Mouse (Mus musculus): ENCODE data around the gene Csf2. TPM values are rescaled to one million over a fixed set of nuclear protein-coding genes. Genes with fewer than 3 reads are reported as not detected.

The Csf2 gene
- polyA plus RNA-seq, 1 experiment, result not detected

DNA sequence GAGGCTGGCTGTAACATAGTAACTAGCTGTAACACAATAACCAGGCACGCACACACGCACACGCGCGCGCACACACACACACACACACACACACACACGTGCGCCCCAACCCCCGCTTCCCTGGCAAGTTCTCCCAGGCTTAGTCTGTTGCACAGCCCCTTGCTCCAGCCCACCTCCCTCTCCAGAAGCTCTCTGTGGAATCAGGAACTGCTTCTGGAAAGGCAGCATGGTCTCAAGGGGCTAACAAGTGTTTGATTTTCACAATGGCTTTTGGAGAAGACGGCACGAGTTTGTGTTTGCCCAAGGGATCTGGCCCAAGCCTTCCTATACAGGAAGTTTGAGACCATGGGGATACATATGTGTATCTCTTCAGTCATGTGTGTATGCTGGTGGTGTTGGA is 1.1 kb upstream of the Csf2 start:
- TF ChIP-seq GATA1 (IDR thresholded peaks at IDR 0.05; ENCODE audit: low read length), result no peak

DNA sequence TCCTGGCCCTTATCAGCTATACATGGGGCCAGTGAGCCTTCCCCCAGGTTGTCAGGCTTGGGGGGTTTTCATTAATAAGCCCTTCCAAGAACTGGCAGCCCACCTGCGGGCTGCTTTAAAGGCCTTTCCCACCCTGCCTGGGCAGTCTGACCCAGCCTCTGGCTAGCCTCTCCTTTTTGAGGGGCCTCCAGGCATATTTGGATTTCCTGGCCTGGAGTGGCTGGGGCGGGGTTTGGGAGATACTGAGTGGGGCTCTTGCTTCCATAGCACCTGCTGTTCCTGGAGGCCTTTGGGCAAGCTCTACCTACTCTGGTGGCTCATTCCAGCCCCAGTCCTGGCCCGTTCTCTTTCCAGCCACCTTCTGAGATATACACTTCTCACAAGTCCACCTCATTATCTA is 281 bp upstream of the Csf2 start:
- TF ChIP-seq GATA1 (IDR thresholded peaks at IDR 0.05; ENCODE audit: low read length), result no peak

DNA sequence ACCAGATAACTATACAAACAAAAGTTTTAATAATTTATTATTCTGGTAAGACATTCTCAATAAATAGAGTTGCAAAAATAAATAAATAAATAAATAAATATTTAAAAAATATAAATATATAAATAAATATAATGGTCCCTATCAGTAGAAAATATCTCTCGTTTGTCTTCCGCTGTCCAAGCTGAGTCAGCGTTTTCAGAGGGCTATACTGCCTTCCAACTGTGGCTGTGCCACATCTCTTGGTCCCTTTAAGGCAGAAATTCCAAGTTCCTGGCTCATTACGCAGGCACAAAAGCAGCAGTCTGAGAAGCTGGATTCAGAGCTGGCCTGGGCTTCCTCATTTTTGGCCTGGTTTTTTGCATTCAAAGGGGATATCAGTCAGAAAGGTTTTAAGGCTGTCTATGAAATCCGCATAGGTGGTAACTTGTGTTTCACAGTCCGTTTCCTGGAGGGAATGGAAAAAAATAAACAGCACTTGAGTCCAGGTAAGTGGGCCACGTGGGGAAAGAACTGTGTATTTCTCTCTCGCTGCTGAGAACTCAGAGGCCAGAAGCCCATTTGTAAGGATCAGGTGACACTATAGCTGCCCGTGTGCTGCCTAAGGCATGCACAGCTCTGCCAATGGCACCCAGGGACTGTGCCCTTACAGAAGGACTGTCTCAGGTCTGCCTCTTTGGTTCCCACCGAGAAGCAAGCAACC is 2.1 kb downstream of the Csf2 start:
- no peak for TF ChIP-seq GATA1 (IDR thresholded peaks at IDR 0.05; ENCODE audit: low read length)

DNA sequence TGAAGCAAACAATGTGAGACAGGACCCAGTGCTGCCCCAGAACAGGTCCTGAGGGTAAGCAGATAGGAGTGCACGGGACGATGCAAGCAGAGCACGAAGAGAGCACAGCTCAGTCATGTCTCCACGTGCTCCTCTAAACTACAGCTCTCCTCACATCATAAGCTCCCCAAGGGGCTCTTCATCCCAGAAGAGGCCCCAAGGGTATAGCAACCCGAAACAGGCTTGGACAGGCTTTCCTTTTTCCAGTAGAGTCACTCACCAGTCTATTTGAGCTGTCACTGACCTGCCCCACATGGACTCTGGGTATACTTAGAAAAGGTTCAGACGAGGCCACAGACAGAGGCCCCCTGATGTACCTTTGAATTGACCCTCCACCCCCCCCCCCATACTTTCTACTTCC is 5.0 kb downstream of the Csf2 start:
- no peak for TF ChIP-seq GATA1 (IDR thresholded peaks at IDR 0.05; ENCODE audit: low read length)

DNA sequence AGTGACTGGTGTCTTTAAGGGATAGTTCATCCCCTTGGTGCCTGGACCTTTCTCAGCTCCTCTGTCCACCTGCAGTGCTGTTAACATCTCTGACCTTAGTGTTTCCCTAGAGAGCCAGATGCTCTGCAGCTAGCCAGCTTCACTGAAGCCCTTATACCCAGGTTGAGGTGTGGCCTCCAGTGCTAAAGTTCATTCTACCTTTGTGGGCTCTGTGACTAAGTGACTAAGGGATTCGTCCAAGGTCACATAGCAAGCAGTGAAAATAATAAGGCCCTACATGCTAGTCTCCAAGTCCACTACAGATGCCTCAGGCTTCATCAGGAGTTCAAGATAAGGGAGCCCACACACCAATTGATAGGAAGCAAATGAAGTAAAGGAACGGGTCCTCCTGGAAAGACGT is 7.0 kb downstream of the Csf2 start:
- no peak for TF ChIP-seq GATA1 (IDR thresholded peaks at IDR 0.05; ENCODE audit: low read length)

DNA sequence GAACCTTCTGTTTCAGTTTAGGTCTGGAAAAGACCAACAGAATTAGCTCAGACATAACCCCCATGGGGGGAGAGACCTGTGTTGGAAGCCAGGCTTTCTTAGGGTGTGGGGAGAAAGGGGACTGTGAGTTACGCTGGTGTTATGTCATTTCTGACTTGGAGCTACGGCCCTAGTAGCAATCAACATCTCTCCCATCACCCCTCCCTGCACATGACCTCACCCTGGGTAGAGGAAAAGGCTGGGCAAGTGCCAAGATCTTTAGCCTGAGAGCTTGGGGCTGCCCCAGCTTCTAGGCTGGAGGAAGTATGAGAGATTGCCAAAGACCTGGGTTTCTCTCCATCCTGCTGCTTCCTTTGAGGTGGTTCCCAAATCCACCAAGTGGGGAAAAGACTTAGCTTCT is 12.5 kb downstream of the Csf2 start:
- no peak for TF ChIP-seq GATA1 (IDR thresholded peaks at IDR 0.05; ENCODE audit: low read length)

DNA sequence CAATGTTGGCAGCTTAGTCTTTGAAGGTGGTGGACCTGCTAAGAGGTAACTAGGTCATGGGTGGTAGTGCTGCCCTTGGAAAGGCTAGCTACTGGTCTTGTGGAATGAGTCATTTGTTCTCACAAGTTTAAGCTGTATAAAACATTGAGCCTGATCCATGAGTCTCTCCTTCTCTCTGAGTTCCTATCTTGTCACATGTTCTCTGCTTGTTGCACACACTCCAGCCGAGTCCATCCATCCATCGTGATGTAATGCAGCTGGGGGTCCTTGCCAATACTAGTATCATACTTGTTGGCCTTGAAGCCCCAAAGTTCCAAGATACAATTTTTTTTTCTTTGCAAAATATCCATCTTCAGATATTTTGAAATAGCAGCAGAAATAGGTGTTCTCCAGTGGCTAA is 22.0 kb downstream of the Csf2 start:
- TF ChIP-seq GATA1 (IDR thresholded peaks at IDR 0.05; ENCODE audit: low read length), result no peak

DNA sequence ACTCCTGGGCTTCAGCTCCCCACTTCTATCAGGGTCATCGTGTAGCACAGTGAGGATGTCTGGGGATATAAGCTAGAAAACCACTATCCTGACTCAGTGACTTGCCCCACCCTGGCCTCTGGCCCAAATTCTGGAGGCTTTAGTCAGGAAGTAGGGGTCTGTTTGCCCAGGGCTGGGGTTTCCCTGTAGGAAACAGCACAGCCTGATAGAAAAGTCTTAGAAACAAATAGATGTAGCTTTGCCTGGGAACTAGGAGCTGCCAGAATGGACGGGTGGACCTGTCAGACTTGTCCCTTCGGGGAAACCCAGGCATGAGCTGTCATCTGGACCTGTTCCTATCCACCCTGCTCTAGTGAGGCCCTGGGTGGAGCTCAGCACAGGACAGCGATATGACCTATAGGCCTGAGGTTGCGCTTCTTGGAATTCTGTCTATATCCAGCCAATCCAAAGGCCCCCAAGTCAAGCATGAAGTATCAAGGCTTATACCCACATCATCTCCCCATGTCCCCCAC is 24.9 kb downstream of the Csf2 start:
- TF ChIP-seq GATA1 (IDR thresholded peaks at IDR 0.05; ENCODE audit: low read length), result no peak

DNA sequence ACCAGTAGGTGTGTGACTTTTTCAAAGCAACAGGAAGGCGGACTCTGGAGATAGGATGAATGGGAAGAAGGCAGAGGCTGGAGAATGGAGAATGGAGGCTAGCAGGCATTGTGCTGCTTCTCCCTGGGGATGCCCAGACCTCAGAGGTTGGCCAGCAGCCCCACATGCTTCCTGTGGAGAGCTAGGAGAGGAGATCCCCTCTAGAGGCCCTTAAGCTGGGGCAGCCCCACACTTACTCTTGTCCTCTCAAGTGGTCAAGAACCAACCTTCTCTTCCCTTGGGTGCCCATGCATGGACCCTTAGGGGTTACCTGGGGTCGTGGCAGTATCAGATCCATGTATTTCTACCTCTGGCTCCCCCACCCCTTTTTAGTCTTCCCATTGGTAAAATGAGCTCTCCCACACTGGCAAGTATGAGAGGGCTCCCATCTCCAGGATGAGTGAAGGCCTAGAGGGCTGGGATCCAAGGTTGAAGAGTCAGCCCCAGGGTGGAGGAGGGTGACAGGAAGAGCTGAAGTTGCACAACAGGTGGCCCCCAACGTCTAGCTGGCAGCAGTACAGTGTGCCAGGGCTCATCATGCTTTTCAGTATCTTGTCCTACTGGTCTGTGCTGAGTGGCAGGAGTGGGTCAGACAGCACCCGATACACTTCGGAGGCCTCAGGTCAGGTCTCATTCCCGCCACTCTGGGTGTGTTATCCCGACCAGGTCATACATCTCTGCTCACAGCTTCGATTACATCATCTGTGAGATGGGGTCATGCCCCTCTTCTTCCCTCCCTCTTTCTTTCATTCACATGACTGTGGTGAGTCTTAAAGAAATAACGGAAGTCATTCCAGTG is 25.6 kb downstream of the Csf2 start:
- TF ChIP-seq GATA1 (IDR thresholded peaks at IDR 0.05; ENCODE audit: low read length), result no peak

DNA sequence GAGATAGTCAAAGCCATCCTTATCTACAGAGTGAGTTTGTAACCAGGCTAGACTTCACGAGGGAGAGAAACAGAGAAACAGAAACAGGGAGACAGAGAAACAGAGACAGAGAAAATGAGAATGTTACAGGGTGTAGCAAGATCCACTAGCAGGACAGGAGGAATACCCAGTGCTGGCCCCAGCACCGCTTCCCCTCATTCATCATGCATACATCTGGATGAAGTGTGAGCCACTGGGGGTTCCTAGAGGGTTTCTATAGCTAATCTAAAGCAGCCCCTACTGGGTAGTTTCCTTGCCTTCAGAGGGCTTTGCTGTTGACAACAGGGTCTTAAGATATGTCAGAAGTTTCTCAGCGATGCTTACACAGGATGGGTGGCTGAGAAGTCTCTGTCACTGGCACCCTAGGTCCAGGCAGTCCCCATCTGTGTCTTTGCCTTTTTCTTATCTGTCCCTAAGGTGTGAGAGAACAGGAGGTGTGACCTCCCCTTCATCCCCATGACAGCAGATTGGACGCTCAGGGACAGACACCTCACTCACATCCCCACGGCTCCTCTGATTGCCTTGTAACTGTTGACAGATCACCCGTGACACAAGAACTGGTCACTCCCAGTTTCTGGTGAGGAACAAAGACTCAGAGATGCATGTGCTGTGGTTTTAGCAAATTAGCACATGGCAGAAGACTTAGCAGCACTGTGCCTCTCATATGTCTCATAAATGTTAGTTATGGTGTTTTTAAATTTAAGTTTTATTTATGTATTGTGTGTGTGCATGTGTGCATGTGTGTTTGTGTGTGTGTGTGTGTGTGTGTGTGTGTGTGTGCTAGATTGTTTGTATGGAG is 29.3 kb downstream of the Csf2 start:
- TF ChIP-seq GATA1 (IDR thresholded peaks at IDR 0.05; ENCODE audit: low read length), result no peak

DNA sequence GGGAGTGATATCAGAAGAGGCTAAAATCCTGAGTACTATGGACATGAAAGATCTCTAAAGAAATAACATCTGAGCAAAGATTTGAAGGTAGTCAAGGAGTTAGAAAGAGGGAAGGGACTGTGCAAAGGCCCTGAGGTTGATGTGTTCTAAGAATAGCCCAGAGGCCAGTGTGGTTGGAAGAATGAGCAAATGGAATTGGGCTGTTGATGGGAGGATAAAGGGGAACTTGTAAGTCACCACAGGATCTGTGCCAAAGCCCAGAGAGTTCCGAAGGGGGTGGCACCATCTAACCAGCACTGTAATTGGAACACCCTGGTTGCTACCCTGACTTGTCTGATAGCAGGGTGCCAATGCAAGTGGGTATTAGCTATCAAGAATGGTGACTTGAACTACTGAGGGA is 30.3 kb downstream of the Csf2 start:
- no peak for TF ChIP-seq GATA1 (IDR thresholded peaks at IDR 0.05; ENCODE audit: low read length)

DNA sequence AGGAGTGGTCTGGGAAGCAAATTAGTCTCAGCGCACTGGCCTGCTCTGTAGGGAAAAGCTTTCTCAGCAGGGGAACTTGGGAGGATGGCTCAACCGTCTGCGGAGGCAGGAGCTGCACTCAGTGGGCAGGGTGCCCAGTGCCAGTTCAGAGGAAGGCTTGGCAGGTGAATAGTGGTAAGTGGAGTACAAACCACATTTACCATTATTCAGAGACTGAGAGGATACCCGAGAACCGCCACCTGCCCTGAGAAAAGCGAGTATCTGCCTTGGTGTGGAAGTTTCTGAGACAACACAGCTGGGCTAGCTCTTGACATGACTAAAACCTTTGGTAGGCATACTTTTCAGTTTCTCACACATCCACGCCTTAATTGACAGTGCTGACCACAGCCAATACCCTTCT is 32.1 kb downstream of the Csf2 start:
- no peak for TF ChIP-seq GATA1 (IDR thresholded peaks at IDR 0.05; ENCODE audit: low read length)

DNA sequence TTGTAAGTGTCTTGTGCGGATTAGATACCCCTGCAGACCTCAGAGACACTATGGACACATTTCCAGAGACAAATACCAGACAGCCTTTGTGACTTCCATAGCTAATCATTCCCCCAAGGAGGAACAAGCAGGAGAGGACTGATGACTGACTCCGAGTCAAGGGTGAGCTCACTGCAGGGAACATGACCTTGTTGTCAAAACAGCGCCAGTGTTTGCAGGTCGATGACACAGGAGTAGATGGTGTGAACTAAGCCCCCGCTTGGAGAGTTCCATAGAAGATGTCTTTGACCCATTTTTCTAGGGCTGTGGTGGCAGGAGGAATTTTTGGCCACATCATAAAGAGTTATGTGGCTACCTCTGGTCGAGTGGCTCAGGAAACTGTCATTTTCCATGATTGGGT is 33.4 kb downstream of the Csf2 start:
- TF ChIP-seq GATA1 (IDR thresholded peaks at IDR 0.05; ENCODE audit: low read length), result no peak

DNA sequence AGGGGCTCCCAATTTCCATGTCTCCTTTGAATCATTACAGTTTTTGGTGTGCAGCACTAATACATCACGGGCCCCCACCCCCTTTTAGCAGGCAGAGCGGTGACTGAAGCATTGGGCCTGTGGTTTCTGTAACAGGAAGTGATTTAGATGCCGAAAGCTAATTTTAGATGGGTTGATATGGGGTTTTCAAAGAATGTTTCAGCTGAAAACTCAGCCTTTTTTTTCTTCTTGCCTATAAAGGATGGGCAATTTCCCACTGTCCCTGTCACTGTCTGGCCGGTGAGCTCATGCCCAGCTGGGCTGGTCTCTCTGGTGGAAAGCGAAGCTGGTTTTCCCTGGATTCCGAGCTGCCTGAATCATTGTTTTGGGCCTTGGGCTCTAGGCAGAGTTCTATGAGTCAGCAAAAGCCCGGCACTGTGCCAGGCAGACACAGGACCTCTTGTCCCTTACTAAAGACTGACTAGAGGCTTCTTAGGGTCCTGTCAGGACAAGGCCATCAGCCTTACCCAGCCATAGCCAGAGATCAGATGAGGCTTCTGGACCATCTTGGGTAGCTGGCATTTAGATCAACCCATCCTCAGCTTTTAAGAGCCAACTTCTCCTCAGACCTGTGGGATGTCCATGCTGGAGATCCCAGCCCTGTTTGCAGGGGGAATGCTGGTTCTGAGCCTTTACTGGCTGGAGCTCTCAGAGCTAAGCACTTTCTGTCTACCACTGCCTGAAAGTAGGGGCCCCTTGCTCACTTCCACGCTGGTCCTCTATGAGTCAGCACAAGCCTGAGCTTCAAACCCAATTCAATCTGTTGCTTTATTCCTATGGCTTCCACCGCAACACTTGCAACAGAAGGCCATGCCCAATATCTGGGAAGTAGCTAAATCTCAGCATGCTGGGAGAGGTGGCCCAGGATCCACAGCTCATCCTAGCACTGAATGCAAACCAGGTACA is 34.7 kb downstream of the Csf2 start:
- no peak for TF ChIP-seq GATA1 (IDR thresholded peaks at IDR 0.05; ENCODE audit: low read length)

DNA sequence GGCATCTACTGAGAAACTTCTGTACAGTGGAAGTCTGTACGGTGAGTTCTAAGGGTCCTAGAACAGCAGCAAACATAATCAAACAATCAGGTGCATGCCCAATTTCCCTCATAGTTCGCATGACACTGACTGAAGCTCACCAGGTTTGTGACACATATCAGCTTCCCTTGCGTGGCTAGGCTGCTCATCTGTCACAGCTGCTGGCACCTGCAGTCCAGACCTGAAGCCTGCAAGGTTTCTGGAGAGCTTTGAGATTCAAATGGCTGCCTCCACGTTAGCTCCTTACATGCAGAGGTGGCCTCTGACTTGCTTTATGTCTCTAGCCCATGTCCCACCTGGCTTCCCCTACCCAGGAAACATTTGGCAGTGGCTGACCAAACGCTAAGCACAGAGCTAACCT is 35.8 kb downstream of the Csf2 start:
- TF ChIP-seq GATA1 (IDR thresholded peaks at IDR 0.05; ENCODE audit: low read length), result no peak
